ENCODE assay signal across 14 mouse cellular contexts in genomic region chr12:17441495-17441894, GRCm38 (mm10).
DNase-seq lines count a peak whose midpoint lies in the region; ATAC-seq lines count a peak whose summit lies in the region.
"Had no signal": no experiment of that assay in that cellular context is flagged by ENCODE, and none has a peak within 500 bp of the region (broad histone marks: within the 10 kb centered on the region; RNA-seq: fewer than 3 reads in every experiment).

No protein-coding gene starts in this region.

- no peak overlapping the region for H3K9ac ChIP-seq in liver, embryonic 16.5 days (ENCODE audit: low read depth, low read length)

- peak overlapping the region; percentile 0; the same call in 1 of the 2 replicates for H3K27ac ChIP-seq in liver, embryonic 16.5 days (ENCODE audit: low read length)

- H3K4me2 ChIP-seq in liver, embryonic 16.5 days (ENCODE audit: low read depth, low read length): no peak overlapping the region

- H3K4me3 ChIP-seq in liver, embryonic 16.5 days (ENCODE audit: low read depth, low read length): no peak overlapping the region
- H3K4me3 ChIP-seq: layer of hippocampus, adult 2 months; myocyte had no signal

- no peaks in the 10 kb centered on the region for H3K36me3 ChIP-seq in liver, embryonic 16.5 days (ENCODE audit: control insufficient read depth, insufficient read depth)

- H3K27me3 ChIP-seq in liver, embryonic 16.5 days (ENCODE audit: control insufficient read depth, insufficient read depth, low read depth, low read length): no peaks in the 10 kb centered on the region

- ATAC-seq in liver, embryonic 16.5 days (ENCODE audit: low read depth): peak; percentile 86

- H3K4me1 ChIP-seq in liver, embryonic 16.5 days (ENCODE audit: control insufficient read depth, low read depth, low read length): no peaks in the 10 kb centered on the region; the same call in 1 of the 2 replicates

- H3K9me3 ChIP-seq in liver, embryonic 16.5 days (replicated peaks; ENCODE audit: control insufficient read depth, low read length): no peaks in the 10 kb centered on the region

- peak; percentile 33 for DNase-seq in embryo, embryonic 10.5 days (ENCODE audit: low spot score)
- no peak for DNase-seq in embryo, embryonic 11 days
- DNase-seq in lung, postnatal 36 days: peak; percentile 12
- DNase-seq in lung, postnatal 25 days (ENCODE audit: low spot score): no peak
- DNase-seq in kidney, adult 8-10 months: peak; percentile 65 to 73
- no peak for DNase-seq in thymus, postnatal 36 days
- no peak for DNase-seq in lung, postnatal 14 days
- DNase-seq: cerebellum, adult 9-10 months; heart, postnatal 36 days; lung, adult 18-20 months; thymus, postnatal 4 days had no signal

- WGBS in liver, embryonic 16.5 days (ENCODE audit: insufficient replicate concordance): 62% methylated on average over 9 of the region's 9 CpGs

Comparison
In these comparisons a context has a peak if more than half of its experiments do, and no peak if none do; other contexts are left out.
1. DNase-seq: peak in embryo, embryonic 10.5 days (single experiment), lung, postnatal 36 days (single experiment) and kidney, adult 8-10 months (2 of 2); none in embryo, embryonic 11 days (single experiment), lung, postnatal 25 days (single experiment), thymus, postnatal 36 days (0 of 2) and lung, postnatal 14 days (single experiment).